Mouse (Mus musculus) heart, embryonic 15.5 days (tissue): ENCODE measurements at regions not wholly inside any gene's neighbourhood (a gene's known extent, or its start where the extent isn't known, plus 50 kb on each side); places are given as distances from the start of the nearest gene placed in this dataset.
"Not testable (repeated sequence)": the region's sequence is repeated elsewhere in the genome, so short reads cannot be mapped to it uniquely, and the experiment has no call there.

Experiments
- ATAC-seq: fragments of 200-750 bp; cut with Nextera tagmentation; replicated peaks from 2 replicates; pipeline ENCODE4 v1.8.0; 2017; ENCODE audit warnings: low read depth, moderate TSS enrichment; ENCODE audit not compliant: insufficient number of reproducible peaks, insufficient read depth, low FRiP score
- H3K27ac ChIP-seq: fragments of 300-500 bp; sonication (generic); 2 replicates; pipeline ENCODE4 v1.5.1; 2015; ENCODE audit warnings: mild to moderate bottlenecking, inconsistent platforms
- H3K27me3 ChIP-seq: fragments of 300-500 bp; sonication (generic); 2 replicates; pipeline ENCODE4 v1.6.1; 2015; ENCODE audit warnings: inconsistent platforms
- H3K36me3 ChIP-seq: fragments of 300-500 bp; sonication (generic); 2 replicates; pipeline ENCODE4 v1.6.1; 2015; ENCODE audit warnings: mild to moderate bottlenecking, inconsistent platforms
- H3K4me1 ChIP-seq: fragments of 300-500 bp; sonication (generic); replicated peaks from 2 replicates; pipeline ENCODE4 v1.6.1; 2015; ENCODE audit warnings: inconsistent platforms
- H3K4me2 ChIP-seq: fragments of 300-500 bp; sonication (generic); 2 replicates; pipeline ENCODE4 v1.6.1; 2015; ENCODE audit warnings: inconsistent platforms, mild to moderate bottlenecking, moderate library complexity
- H3K4me3 ChIP-seq: fragments of 300-500 bp; sonication (generic); 2 replicates; pipeline ENCODE4 v1.5.1; 2015; ENCODE audit warnings: mild to moderate bottlenecking, inconsistent platforms
- H3K9ac ChIP-seq: fragments of 300-500 bp; sonication (generic); 2 replicates; pipeline ENCODE4 v1.6.1; 2015; ENCODE audit warnings: mild to moderate bottlenecking, inconsistent platforms
- H3K9me3 ChIP-seq: fragments of 300-500 bp; sonication (generic); replicated peaks from 2 replicates; pipeline ENCODE4 v1.6.1; 2016; ENCODE audit warnings: inconsistent platforms
- WGBS: fragments of 180-500 bp; shearing (Covaris S2); methylation state at CpG from one replicate; pipeline ENCODE4 v1.1.7; 2015; ENCODE audit warnings: mixed read lengths; 5-methylcytosine and 5-hydroxymethylcytosine counted together

DNA sequence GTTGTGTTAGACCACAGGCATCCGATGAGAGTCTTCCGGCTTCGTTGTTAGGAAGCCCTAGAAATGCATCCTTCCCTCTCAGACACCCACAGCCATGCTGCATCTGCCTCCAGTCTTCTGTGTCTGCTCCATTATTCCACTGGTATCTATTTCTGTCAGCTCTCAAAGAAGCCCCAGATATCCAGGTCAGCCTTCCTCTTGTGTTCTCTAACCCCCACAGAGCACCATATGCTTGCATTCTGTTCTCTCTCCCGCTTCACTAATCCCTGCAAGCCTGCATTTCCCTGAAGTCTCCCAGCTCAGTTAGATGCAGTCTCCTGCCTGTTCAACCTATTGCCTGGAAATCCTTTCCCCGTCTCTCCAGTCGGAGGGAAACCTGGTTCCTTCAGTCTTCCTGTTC lies 53.6 kb upstream of the Wdfy3 start:
- no peak for ATAC-seq
- H3K36me3 ChIP-seq = no peaks in the 10 kb centered on the region
- no peak overlapping the region for H3K9ac ChIP-seq
- no peaks in the 10 kb centered on the region for H3K9me3 ChIP-seq
- H3K4me3 ChIP-seq = no peak overlapping the region
- H3K4me2 ChIP-seq = no peak overlapping the region
- 52% methylated on average over 6 of the region's 6 CpGs for WGBS
- no peaks in the 10 kb centered on the region for H3K27me3 ChIP-seq
- no peak overlapping the region for H3K27ac ChIP-seq
- no peaks in the 10 kb centered on the region for H3K4me1 ChIP-seq

DNA sequence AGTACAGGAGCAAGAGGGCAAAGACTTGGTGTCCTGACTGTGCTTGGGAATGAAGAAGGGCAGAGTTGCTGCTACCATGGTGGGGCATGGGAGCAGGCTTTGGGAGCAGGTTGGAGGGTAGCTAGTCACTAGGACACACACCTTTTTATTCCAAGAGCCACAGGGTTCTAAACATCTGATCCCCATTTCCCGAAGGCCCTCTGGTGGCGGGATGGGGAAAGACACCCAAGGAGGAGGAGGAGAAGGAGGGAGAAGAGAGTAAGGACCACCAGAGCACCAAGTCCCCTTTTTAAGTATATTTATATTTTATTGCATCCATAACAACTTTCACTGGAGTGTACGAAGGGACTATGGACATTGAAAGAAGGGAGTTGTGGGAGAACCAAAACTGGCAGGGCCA lies 57.0 kb upstream of the Wdfy3 start:
- WGBS = 9% methylated on average over 3 of the region's 3 CpGs
- ATAC-seq = no peak

DNA sequence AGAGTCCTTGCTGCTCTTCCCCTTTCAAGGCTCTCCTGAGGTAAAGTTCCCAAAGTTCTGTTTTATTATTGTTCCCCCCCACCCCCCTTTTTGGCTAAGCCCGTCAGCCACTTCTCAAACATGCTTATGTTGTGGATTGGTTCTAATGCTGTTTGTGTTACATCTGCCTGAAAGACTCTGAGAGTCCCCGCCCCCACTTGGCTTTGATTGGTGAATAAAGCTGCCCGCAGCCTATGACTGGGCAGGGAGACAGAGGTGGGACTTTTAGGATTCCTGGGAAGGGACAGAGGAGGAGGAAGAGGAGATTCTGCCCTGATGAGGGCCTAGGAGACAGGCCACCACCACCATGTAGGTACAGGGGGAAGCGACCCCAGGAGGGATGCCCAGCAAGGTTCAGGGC lies 78.3 kb upstream of the Wdfy3 start:
- H3K9ac ChIP-seq = no peak overlapping the region
- no peak for ATAC-seq
- 69% methylated on average over 4 of the region's 4 CpGs for WGBS
- H3K4me3 ChIP-seq = no peak overlapping the region
- no peaks in the 10 kb centered on the region for H3K36me3 ChIP-seq
- H3K9me3 ChIP-seq = no peaks in the 10 kb centered on the region
- no peak overlapping the region for H3K4me2 ChIP-seq
- no peak overlapping the region for H3K27ac ChIP-seq
- H3K4me1 ChIP-seq = no peaks in the 10 kb centered on the region
- H3K27me3 ChIP-seq = no peaks in the 10 kb centered on the region

More for the DNA sequence above, 57.0 kb upstream of the Wdfy3 start:
- H3K36me3 ChIP-seq = no peaks in the 10 kb centered on the region
- H3K4me2 ChIP-seq = no peak overlapping the region
- no peaks in the 10 kb centered on the region for H3K9me3 ChIP-seq
- no peak overlapping the region for H3K27ac ChIP-seq
- H3K27me3 ChIP-seq = no peaks in the 10 kb centered on the region
- H3K4me3 ChIP-seq = no peak overlapping the region
- H3K9ac ChIP-seq = no peak overlapping the region
- no peaks in the 10 kb centered on the region for H3K4me1 ChIP-seq

DNA sequence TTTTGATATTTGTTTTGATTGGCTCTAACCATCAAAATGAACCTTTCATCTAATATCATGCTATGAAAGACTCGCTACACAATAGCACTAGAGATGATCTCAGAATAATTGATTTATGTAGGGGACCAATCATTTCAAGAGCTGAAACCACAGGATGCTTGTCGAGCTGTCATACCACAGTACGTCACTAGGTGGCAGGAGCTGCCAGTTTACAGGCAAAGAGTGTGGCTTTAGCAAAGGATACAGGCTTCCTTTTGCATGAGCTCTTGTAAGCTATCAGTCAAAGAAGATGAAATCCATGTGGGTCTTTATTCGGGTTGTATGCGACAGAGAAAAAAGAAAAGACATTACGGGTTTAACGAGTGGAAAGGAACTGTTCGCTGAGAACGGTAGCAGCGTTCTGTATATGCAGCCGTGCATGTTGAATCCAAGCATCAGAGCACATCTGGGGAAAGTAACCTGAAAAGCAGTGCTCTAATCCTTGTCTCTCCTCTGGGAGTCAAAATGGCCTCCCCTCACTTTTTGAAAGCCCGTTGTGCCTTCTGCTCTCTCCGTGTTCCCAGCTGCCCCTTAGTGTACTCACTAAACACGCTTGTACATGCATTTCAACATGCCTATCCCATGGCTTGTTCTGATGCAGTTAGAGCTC lies 79.9 kb upstream of the Wdfy3 start:
- no peaks in the 10 kb centered on the region for H3K36me3 ChIP-seq
- 42% methylated on average over 14 of the region's 14 CpGs for WGBS

DNA sequence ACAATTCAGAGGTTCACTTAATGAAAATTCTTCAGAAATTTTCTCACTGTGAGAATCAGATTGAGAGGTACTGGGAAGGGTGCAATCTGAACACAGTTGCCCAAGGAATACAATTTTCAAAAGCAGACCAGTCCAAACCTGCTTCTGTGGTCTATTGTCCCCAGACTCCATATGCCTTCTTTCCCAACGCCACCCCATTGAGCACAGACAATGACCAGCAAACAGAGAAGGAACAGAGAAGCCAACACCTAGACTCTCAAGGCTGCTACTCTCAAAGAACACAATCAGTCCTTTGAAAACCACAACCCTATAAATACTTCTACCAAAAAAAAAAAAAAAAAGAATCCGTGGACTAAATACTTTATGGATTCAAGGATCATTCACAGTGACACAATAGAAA lies 89.9 kb upstream of the Wdfy3 start:
- Histone ChIP-seq H3K27ac (no peak overlapping the region), H3K4me2 (no peak overlapping the region), H3K27me3 (no peaks in the 10 kb centered on the region), H3K9ac (no peak overlapping the region), H3K4me1 (no peaks in the 10 kb centered on the region), H3K4me3 (no peak overlapping the region), H3K36me3 (no peaks in the 10 kb centered on the region), H3K9me3 (no peaks in the 10 kb centered on the region)
- 78% methylated on average over 2 of the region's 2 CpGs for WGBS
- no peak for ATAC-seq

More for the DNA sequence above, 79.9 kb upstream of the Wdfy3 start:
- Histone ChIP-seq H3K9me3 (no peaks in the 10 kb centered on the region), H3K27me3 (no peaks in the 10 kb centered on the region), H3K4me1 (no peaks in the 10 kb centered on the region), H3K9ac (no peak overlapping the region), H3K4me3 (no peak overlapping the region), H3K4me2 (no peak overlapping the region), H3K27ac (no peak overlapping the region)
- no peak for ATAC-seq

DNA sequence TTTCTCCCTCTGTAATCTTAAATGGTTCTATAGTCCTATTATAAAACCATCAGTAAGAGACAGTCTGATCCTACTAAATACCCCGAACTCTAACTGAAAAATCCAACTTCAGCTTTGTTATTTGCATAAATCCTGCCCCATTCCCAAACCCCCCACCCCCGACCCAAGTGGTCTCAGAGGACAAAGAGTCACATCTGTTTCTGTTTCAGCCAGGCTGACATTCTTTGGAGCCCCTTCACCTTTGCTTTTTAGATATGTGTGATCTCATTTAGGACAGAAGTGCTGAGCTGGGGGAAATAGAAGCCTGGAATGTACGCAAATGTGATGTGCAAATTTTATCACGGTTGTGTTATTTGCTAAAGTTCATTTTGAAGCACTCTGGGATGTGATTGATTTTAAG lies 98.3 kb upstream of the Wdfy3 start:
- Histone ChIP-seq H3K27ac (no peak overlapping the region), H3K36me3 (no peaks in the 10 kb centered on the region), H3K9me3 (no peaks in the 10 kb centered on the region), H3K4me2 (no peak overlapping the region), H3K27me3 (no peaks in the 10 kb centered on the region), H3K4me1 (no peaks in the 10 kb centered on the region), H3K4me3 (no peak overlapping the region), H3K9ac (no peak overlapping the region)
- 58% methylated on average over 4 of the region's 4 CpGs for WGBS
- no peak for ATAC-seq

DNA sequence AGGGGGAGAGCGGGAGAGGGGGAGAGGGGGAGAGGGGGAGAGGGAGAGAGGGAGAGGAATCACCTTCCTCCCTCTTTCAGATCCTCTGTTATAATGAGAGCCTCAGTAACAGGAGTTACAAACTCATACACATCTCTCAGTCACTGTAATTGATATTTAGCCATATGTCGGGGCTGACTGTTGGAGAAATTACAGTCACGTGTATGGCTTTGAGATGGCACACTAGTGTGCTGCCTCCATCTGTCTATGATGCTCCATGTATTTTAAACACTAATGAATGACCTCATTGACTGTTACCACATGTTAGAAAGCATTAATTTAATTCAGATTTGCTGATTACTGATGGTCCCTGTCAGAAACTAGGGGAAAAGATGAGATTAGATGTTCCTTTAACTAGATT lies 102.1 kb upstream of the Wdfy3 start:
- Histone ChIP-seq H3K36me3 (no peaks in the 10 kb centered on the region), H3K4me1 (no peaks in the 10 kb centered on the region), H3K4me2 (no peak overlapping the region), H3K27me3 (no peaks in the 10 kb centered on the region), H3K4me3 (no peak overlapping the region), H3K27ac (no peak overlapping the region), H3K9ac (no peak overlapping the region), H3K9me3 (no peaks in the 10 kb centered on the region)
- WGBS = 80% methylated on average over 2 of the region's 3 CpGs
- no peak for ATAC-seq

DNA sequence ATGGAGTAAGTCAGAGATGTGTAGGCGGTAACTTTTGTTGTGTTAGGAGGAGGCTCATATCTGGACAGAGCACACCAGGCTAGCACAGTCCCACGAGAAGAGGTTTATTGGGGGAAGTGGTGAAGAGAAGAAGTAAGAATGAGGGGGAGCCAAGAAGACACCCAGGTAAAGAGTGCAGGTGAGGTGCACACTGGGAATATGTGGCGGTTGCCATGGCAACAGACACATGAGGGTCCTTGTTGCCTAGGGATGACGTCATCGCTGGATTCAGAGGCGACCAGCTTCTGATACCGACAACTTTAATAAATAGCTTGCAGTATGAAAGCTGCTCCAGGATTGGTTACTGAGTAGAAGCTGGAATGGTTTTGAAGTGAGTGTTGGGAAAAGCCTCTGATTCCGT lies 110.5 kb upstream of the Wdfy3 start:
- ATAC-seq = no peak
- no peak overlapping the region for H3K27ac ChIP-seq

DNA sequence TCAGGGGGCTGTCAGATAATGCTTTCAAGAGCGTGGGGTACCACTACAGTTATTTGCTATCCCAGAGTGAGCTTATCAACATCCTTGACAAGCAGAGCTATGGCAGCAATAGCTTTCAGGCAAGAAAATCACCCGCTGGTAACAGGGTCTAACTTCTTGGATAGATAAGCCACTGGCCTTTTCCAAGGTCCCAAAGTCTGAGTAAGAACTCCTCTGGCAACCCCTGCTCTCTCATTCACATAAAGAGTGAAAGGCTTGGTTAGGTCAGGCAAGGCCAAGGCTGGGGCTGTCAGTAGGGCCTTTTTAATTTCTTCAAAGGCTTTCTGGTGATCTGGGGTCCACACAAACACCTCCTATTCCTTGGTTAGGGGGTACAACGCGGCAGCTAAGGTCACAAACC lies 119.2 kb upstream of the Wdfy3 start:
- H3K9ac ChIP-seq, H3K27ac ChIP-seq, H3K4me1 ChIP-seq, H3K36me3 ChIP-seq, H3K4me3 ChIP-seq, ATAC-seq, H3K9me3 ChIP-seq, H3K27me3 ChIP-seq, H3K4me2 ChIP-seq: not testable (repeated sequence)
- 53% methylated on average over 4 of the region's 4 CpGs for WGBS

More for the DNA sequence above, 110.5 kb upstream of the Wdfy3 start:
- Histone ChIP-seq H3K9me3 (no peaks in the 10 kb centered on the region), H3K4me1 (no peaks in the 10 kb centered on the region), H3K9ac (no peak overlapping the region), H3K4me2 (no peak overlapping the region), H3K27me3 (no peaks in the 10 kb centered on the region), H3K36me3 (no peaks in the 10 kb centered on the region), H3K4me3 (no peak overlapping the region)
- WGBS = 75% methylated on average over 8 of the region's 8 CpGs

DNA sequence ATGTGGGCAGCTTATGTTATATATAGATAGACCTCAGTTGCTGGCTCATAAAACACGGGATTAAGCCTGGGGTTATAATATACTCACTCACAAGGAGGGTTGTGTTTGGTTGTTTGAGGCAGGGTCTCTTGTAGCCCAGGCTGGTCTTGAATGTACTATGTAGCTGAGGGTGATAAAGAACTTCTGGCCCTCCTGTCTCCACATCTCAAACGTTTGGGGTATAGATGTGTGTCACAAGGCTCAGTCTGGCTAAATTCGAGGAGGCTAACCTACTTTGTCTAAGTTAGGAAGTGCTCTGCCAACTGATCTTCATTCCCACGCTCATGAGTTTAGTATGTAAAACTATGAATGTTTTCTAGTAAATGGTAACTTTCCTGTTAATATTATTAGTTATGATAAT lies 136.7 kb upstream of the Wdfy3 start:
- no peak overlapping the region for H3K4me3 ChIP-seq
- no peaks in the 10 kb centered on the region for H3K9me3 ChIP-seq
- H3K4me2 ChIP-seq = no peak overlapping the region
- no peaks in the 10 kb centered on the region for H3K36me3 ChIP-seq
- 40% methylated on average over 4 of the region's 4 CpGs for WGBS
- no peak overlapping the region for H3K27ac ChIP-seq
- no peak overlapping the region for H3K9ac ChIP-seq
- H3K4me1 ChIP-seq = no peaks in the 10 kb centered on the region
- no peaks in the 10 kb centered on the region for H3K27me3 ChIP-seq
- ATAC-seq = no peak

DNA sequence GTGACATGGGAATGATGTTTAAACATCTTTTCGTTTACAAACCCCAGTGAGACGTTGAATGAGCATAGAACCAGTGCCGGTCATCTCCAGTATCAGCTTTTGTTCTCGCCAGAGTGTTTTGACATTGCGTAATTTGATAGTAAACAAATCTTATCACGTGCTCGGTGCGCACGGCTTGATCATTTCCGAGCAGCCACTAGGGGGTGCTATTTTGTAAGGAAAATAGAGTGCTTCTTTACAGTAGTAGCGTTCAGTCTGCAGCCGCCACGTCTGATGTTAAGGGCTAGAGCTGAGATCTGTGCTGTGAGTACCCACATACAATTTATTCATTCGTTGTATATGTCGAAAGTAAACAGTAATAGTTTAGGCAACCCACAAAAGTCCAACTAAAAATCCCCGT lies 137.2 kb upstream of the Wdfy3 start:
- Histone ChIP-seq H3K27ac (no peak overlapping the region), H3K27me3 (no peaks in the 10 kb centered on the region), H3K9me3 (no peaks in the 10 kb centered on the region), H3K4me2 (peak overlapping the region; percentile 51), H3K36me3 (no peaks in the 10 kb centered on the region), H3K9ac (no peak overlapping the region), H3K4me3 (peak overlapping the region; percentile 28), H3K4me1 (no peaks in the 10 kb centered on the region)
- 2% methylated on average over 16 of the region's 16 CpGs for WGBS
- no peak for ATAC-seq

DNA sequence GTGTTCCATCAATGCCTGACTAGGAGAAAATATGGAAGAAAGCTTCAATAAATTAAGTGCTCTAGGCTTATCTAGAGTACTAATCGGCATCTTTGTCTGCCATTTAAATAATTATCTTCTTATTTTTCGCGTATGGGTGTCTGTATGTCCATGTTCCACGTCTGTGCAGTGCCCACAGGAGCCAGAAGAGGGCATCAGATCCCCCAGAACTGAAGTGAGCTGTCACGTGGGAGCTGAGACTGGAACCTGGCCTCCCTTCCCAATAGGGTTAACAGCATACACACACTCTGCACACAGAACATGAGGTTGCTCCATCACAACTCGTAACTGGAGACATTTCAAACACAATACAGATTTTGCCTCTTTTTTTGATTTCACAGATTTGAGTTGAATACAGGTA lies 143.4 kb upstream of the Wdfy3 start:
- no peaks in the 10 kb centered on the region for H3K36me3 ChIP-seq
- no peak overlapping the region for H3K4me2 ChIP-seq
- no peak for ATAC-seq
- no peak overlapping the region for H3K9ac ChIP-seq
- no peak overlapping the region for H3K27ac ChIP-seq
- H3K27me3 ChIP-seq = no peaks in the 10 kb centered on the region
- 65% methylated on average over 6 of the region's 6 CpGs for WGBS
- no peak overlapping the region for H3K4me3 ChIP-seq
- H3K9me3 ChIP-seq = no peaks in the 10 kb centered on the region
- no peaks in the 10 kb centered on the region for H3K4me1 ChIP-seq
